Mouse (Mus musculus) heart, embryonic 16.5 days (tissue): ENCODE results near the gene Hjurp. TPM values are rescaled to one million over a fixed set of nuclear protein-coding genes. Genes with fewer than 3 reads are reported as not detected.

ENCODE experiments used
- ATAC-seq: fragments of 200-750 bp; cut with Nextera tagmentation; replicated peaks from 2 replicates; pipeline ENCODE4 v1.8.0; 2017; ENCODE audit warnings: moderate number of reproducible peaks; ENCODE audit not compliant: insufficient read depth, low FRiP score; ENCODE audit errors: extremely low read depth
- H3K27ac ChIP-seq: fragments of 300-500 bp; sonication (generic); 2 replicates; pipeline ENCODE4 v1.5.1; 2014; ENCODE audit warnings: mild to moderate bottlenecking, low read length, control low read depth, moderate library complexity
- H3K27me3 ChIP-seq: fragments of 300-500 bp; sonication (generic); 2 replicates; pipeline ENCODE4 v1.6.1; 2014; ENCODE audit warnings: low read length, mixed read lengths; ENCODE audit not compliant: control insufficient read depth, insufficient read depth
- H3K36me3 ChIP-seq: fragments of 300-500 bp; sonication (generic); 2 replicates; pipeline ENCODE4 v1.6.1; 2014; ENCODE audit not compliant: control insufficient read depth, insufficient read depth
- H3K4me1 ChIP-seq: fragments of 300-500 bp; sonication (generic); 2 replicates; pipeline ENCODE4 v1.6.1; 2014; ENCODE audit warnings: low read length, mixed read lengths; ENCODE audit not compliant: control insufficient read depth, insufficient read depth
- H3K4me2 ChIP-seq: fragments of 300-500 bp; sonication (generic); 2 replicates; pipeline ENCODE4 v1.6.1; 2014; ENCODE audit warnings: low read depth, mild to moderate bottlenecking, control low read depth, low read length
- H3K4me3 ChIP-seq: fragments of 300-500 bp; sonication (generic); 2 replicates; pipeline ENCODE4 v1.5.1; 2014; ENCODE audit warnings: mild to moderate bottlenecking, control low read depth, low read length
- H3K9ac ChIP-seq: fragments of 300-500 bp; sonication (generic); 2 replicates; pipeline ENCODE4 v1.6.1; 2014; ENCODE audit warnings: low read length, control low read depth
- H3K9me3 ChIP-seq: fragments of 300-500 bp; sonication (generic); replicated peaks from 2 replicates; pipeline ENCODE4 v1.6.1; 2016; ENCODE audit warnings: low read length; ENCODE audit not compliant: control insufficient read depth
- WGBS: fragments of 180-500 bp; shearing (Covaris S2); extraction: QIAGEN DNeasy Blood & Tissue Kit; methylation state at CpG from one replicate; pipeline ENCODE4 v1.1.7; 2014; 5-methylcytosine and 5-hydroxymethylcytosine counted together
- polyA plus RNA-seq: library from polyadenylated mRNA; unstranded; fragments of >200 nt; fragmentation: Nextera tagmentation; extraction: Ambion mirVana; gene quantifications from 2 replicates; pipeline ENCODE4 v1.2.1, GENCODE M21; 2015

Hjurp gene
- polyA plus RNA-seq, 1 experiment from 2014 or later = 108 TPM

- H3K9me3 ChIP-seq = no peaks in the 10 kb centered on the region
Measured at GRCm38 (mm10) chr1:88275698-88276523, 1.5 kb downstream of the Hjurp start.

GRCm38 (mm10) chr1:88275078-88275680 is 2.3 kb downstream of the Hjurp start:
- H3K9me3 ChIP-seq = no peaks in the 10 kb centered on the region
- H3K4me2 ChIP-seq = no peak overlapping the region
- no peak overlapping the region for H3K4me3 ChIP-seq
- H3K36me3 ChIP-seq = peaks cover 33% of the 10 kb centered on the region
- 68% methylated on average over 13 of the region's 13 CpGs for WGBS
- no peaks in the 10 kb centered on the region for H3K27me3 ChIP-seq
- H3K9ac ChIP-seq = no peak overlapping the region
- peaks cover 17% of the 10 kb centered on the region for H3K4me1 ChIP-seq
- H3K27ac ChIP-seq = no peak overlapping the region
- ATAC-seq = no peak

More at GRCm38 (mm10) chr1:88275698-88276523, 1.5 kb downstream of the Hjurp start:
- ATAC-seq = no peak
- Histone ChIP-seq H3K4me3 (peak overlapping the region; percentile 64), H3K4me1 (peaks cover 17% of the 10 kb centered on the region), H3K36me3 (peaks cover 33% of the 10 kb centered on the region), H3K27me3 (no peaks in the 10 kb centered on the region), H3K9ac (peak overlapping the region; percentile 86), H3K27ac (peak overlapping the region; percentile 90), H3K4me2 (peak overlapping the region; percentile 71)
- 60% methylated on average over 13 of the region's 13 CpGs for WGBS

- Histone ChIP-seq H3K4me1 (peaks cover 17% of the 10 kb centered on the region), H3K27me3 (no peaks in the 10 kb centered on the region), H3K9me3 (no peaks in the 10 kb centered on the region), H3K4me3 (no peak overlapping the region), H3K36me3 (peaks cover 39% of the 10 kb centered on the region), H3K27ac (no peak overlapping the region), H3K4me2 (no peak overlapping the region), H3K9ac (no peak overlapping the region)
- 71% methylated on average over 11 of the region's 11 CpGs for WGBS
- ATAC-seq = no peak
Measured at GRCm38 (mm10) chr1:88274371-88275077, 2.9 kb downstream of the Hjurp start.

GRCm38 (mm10) chr1:88273832-88274231 is 3.6 kb downstream of the Hjurp start:
- Histone ChIP-seq H3K27me3 (no peaks in the 10 kb centered on the region), H3K4me1 (peaks cover 17% of the 10 kb centered on the region), H3K27ac (no peak overlapping the region), H3K9me3 (no peaks in the 10 kb centered on the region), H3K4me3 (no peak overlapping the region), H3K9ac (no peak overlapping the region), H3K4me2 (no peak overlapping the region), H3K36me3 (peaks cover 46% of the 10 kb centered on the region)
- no peak for ATAC-seq
- 80% methylated on average over 4 of the region's 4 CpGs for WGBS

GRCm38 (mm10) chr1:88273326-88273725 is 4.1 kb downstream of the Hjurp start:
- Histone ChIP-seq H3K27me3 (no peaks in the 10 kb centered on the region), H3K4me3 (no peak overlapping the region), H3K4me2 (no peak overlapping the region), H3K4me1 (peaks cover 17% of the 10 kb centered on the region), H3K9ac (no peak overlapping the region), H3K27ac (no peak overlapping the region), H3K9me3 (no peaks in the 10 kb centered on the region), H3K36me3 (peaks cover 51% of the 10 kb centered on the region)
- 97% methylated on average over 3 of the region's 3 CpGs for WGBS
- no peak for ATAC-seq

GRCm38 (mm10) chr1:88272851-88273250 is 4.6 kb downstream of the Hjurp start:
- Histone ChIP-seq H3K4me2 (no peak overlapping the region), H3K27me3 (no peaks in the 10 kb centered on the region), H3K9me3 (no peaks in the 10 kb centered on the region), H3K4me3 (no peak overlapping the region), H3K4me1 (peaks cover 17% of the 10 kb centered on the region), H3K27ac (no peak overlapping the region), H3K9ac (no peak overlapping the region), H3K36me3 (peaks cover 56% of the 10 kb centered on the region)
- ATAC-seq = no peak
- WGBS = 62% methylated on average over 4 of the region's 4 CpGs

GRCm38 (mm10) chr1:88269539-88270309 is 7.7 kb downstream of the Hjurp start:
- H3K4me3 ChIP-seq = no peak overlapping the region
- H3K36me3 ChIP-seq = peaks cover 85% of the 10 kb centered on the region
- WGBS = 88% methylated on average over 12 of the region's 12 CpGs
- no peaks in the 10 kb centered on the region for H3K9me3 ChIP-seq
- no peak overlapping the region for H3K9ac ChIP-seq
- no peaks in the 10 kb centered on the region for H3K27me3 ChIP-seq
- ATAC-seq = no peak
- H3K4me2 ChIP-seq = no peak overlapping the region
- no peak overlapping the region for H3K27ac ChIP-seq
- peaks cover 2% of the 10 kb centered on the region; the same call in 1 of the 2 replicates for H3K4me1 ChIP-seq

GRCm38 (mm10) chr1:88268070-88268469 is 9.4 kb downstream of the Hjurp start:
- Histone ChIP-seq H3K36me3 (peaks cover 86% of the 10 kb centered on the region), H3K27ac (no peak overlapping the region), H3K9me3 (no peaks in the 10 kb centered on the region), H3K9ac (no peak overlapping the region), H3K4me1 (no peaks in the 10 kb centered on the region), H3K4me2 (no peak overlapping the region), H3K4me3 (no peak overlapping the region), H3K27me3 (no peaks in the 10 kb centered on the region)
- no peak for ATAC-seq
- WGBS = 84% methylated on average over 6 of the region's 6 CpGs
